Mouse (Mus musculus): ENCODE measurements around the gene BC037034.

DNA sequence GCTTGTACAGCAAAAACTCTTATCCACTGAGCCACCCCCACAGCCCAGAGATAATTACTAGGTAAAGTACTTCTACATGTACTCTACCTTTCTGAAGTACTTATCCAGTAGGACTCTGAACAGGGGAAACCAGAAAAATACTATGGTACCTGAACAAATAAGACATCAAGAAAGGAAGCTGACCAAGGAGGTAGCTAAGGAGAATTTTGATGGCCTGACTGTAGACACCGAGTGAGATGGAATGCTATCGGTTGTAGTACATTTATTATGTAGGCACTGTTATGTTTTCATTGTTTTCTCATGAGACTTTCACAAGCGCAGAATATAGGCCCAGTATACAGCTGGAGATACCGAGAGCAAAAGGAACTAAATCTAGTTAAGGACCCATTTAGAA lies 6.3 kb downstream of the BC037034 start:
- TF ChIP-seq POLR2AphosphoS2 (IDR thresholded peaks at IDR 0.05; ENCODE audit: insufficient read length, low read depth) (no peak), POLR2A (IDR thresholded peaks at IDR 0.05; ENCODE audit: insufficient read length, low read depth) (no peak), MAX (IDR thresholded peaks at IDR 0.05; ENCODE audit: low read depth) (no peak), REST (IDR thresholded peaks at IDR 0.05; ENCODE audit: insufficient read depth, insufficient read length) (no peak), E2F4 (IDR thresholded peaks at IDR 0.05; ENCODE audit: insufficient read depth) (no peak), USF1 (IDR thresholded peaks at IDR 0.05; ENCODE audit: low read depth) (no peak), SRF (IDR thresholded peaks at IDR 0.05; ENCODE audit: control insufficient read depth, insufficient read length, low read depth) (no peak), TCF12 (IDR thresholded peaks at IDR 0.05; ENCODE audit: insufficient read depth, poor library complexity, severe bottlenecking) (no peak), CEBPB (IDR thresholded peaks at IDR 0.05; ENCODE audit: insufficient read depth, poor library complexity, severe bottlenecking) (no peak), MYOD1 (IDR thresholded peaks at IDR 0.05; ENCODE audit: control insufficient read depth in 1 of 3, insufficient read length in 2 of 3, low read depth in 2 of 3) (no peak), TCF3 (IDR thresholded peaks at IDR 0.05; ENCODE audit: insufficient read length, low read depth) (no peak)
